Mouse (Mus musculus): ENCODE results near the gene Sbf2. TPM values are rescaled to one million over a fixed set of nuclear protein-coding genes. Genes with fewer than 3 reads are reported as not detected.
A peak's percentile ranks its signal among the peaks of the same experiment; 100 is the strongest.

Sbf2 gene
- polyA plus RNA-seq, 1 experiment from 2014 or later: 19.3 TPM

DNA sequence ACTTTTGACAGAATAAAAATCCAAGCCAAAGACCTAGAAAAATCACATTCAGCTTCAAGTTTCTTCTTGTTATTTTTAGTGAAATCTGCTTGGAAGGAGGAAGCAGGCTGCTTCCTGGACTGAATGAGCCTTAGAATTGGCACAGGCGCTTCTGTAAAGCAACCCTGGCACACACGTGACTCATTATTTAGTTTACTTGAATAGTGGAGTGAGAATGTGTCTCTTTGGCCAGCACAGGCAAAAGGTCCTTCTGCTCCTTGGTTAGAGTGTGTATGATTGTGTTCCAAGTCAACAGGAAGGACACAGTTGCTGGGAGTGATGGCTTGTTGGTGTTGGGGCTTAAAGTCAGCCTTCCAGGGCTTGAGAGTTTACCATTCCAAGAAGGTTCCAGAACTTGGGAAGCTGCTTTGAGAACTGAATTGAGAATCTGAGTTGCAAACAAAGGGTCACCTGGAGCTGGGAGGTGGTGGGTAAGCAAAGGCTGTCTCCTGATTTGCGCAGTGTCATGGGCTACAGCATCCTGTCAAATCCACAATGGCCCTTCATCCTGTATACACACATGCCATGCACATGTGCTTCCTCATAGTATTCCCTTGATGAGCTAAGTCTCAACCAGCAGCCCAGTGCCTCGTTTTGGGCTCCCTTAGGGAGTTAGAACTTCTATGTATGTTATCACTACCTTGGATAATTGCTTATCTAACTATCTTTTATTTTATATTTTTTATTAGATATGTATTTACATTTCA, 354.6 kb downstream of the Sbf2 start:
- Histone ChIP-seq H3K9ac (ENCODE audit: low read depth, low read length) (no peak overlapping the region), H3K36me3 (ENCODE audit: control insufficient read depth, insufficient read depth) (no peaks in the 10 kb centered on the region), H3K4me3 (ENCODE audit: low read depth, low read length) (no peak overlapping the region), H3K4me1 (replicated peaks; ENCODE audit: control insufficient read depth, insufficient read depth, low read length) (peaks cover 4% of the 10 kb centered on the region; the same call in 1 of the 2 replicates), H3K27ac (ENCODE audit: low read depth, low read length) (peak overlapping the region; percentile 15; the same call in 1 of the 2 replicates), H3K27me3 (replicated peaks; ENCODE audit: control insufficient read depth, insufficient read depth, low read length) (no peaks in the 10 kb centered on the region), H3K9me3 (ENCODE audit: control insufficient read depth) (no peaks in the 10 kb centered on the region), H3K4me2 (replicated peaks; ENCODE audit: low read depth) (no peak overlapping the region)
- ATAC-seq: no peak
- 66% methylated on average over 4 of the region's 4 CpGs for WGBS
- no peak for TF ChIP-seq CTCF (IDR thresholded peaks at IDR 0.05; ENCODE audit: low read depth)

DNA sequence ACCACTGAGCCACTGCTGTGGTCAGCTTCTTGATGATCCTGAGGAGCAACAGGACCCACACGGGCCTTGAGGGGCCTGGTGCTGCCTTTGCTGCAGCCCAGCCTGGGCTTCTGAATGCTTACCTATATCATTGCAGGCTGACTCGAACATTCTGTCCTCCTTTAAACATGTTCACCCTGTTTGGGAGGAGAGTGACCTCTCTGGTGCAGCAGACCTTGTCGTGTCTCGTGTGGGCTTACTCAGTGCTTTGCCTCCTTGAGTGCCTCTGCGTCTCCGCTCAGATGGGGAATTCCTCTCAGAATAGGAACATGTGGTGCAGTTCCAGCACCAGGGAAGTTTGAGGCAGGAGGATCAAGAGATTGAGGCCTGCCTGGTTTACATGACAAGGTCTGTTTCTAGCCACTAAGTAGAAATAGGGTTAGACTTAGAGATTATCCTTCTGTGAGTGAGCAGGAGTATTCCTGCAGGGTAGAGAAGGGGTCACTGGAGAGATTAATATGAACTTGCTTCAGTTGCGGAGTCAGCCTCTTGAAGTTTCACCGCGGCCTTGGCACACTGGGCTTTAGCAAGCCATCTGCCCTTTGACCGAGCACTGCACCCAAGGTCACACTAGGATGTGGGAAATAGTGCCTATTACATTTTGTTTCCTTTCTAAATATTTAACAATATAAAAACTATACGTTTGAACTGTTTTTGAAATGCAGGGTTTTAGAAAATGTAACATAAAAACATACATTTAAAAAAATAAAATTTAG, 356.3 kb downstream of the Sbf2 start:
- no peak for TF ChIP-seq CTCF (IDR thresholded peaks at IDR 0.05; ENCODE audit: low read depth)
- Histone ChIP-seq H3K9me3 (ENCODE audit: control insufficient read depth) (no peaks in the 10 kb centered on the region), H3K4me2 (replicated peaks; ENCODE audit: low read depth) (no peak overlapping the region), H3K4me1 (replicated peaks; ENCODE audit: control insufficient read depth, insufficient read depth, low read length) (peaks cover 8% of the 10 kb centered on the region), H3K9ac (ENCODE audit: low read depth, low read length) (no peak overlapping the region), H3K4me3 (ENCODE audit: low read depth, low read length) (no peak overlapping the region), H3K27ac (ENCODE audit: low read depth, low read length) (no peak overlapping the region), H3K36me3 (ENCODE audit: control insufficient read depth, insufficient read depth) (peaks cover 2% of the 10 kb centered on the region; the same call in 1 of the 2 replicates), H3K27me3 (replicated peaks; ENCODE audit: control insufficient read depth, insufficient read depth, low read length) (no peaks in the 10 kb centered on the region)
- 76% methylated on average over 11 of the region's 11 CpGs for WGBS
- no peak for ATAC-seq

Other genes with a start within 250 kb of the Sbf2 start
- gene Adm, start 12.7 kb upstream of the Sbf2 start, polyA plus RNA-seq (2015; fragmentation: Nextera tagmentation; extraction: Ambion mirVana): 3.2 and 3.3 TPM in 2 replicates
- 7.0 and 7.4 TPM in 2 replicates for gene Ampd3, start 153.3 kb upstream of the Sbf2 start, polyA plus RNA-seq (2015; fragmentation: Nextera tagmentation; extraction: Ambion mirVana)
- 31.0 and 33.5 TPM in 2 replicates for gene Rnf141, start 229.5 kb upstream of the Sbf2 start, polyA plus RNA-seq (2015; fragmentation: Nextera tagmentation; extraction: Ambion mirVana)
- gene Lyve1, start 248.3 kb upstream of the Sbf2 start, polyA plus RNA-seq (2015; fragmentation: Nextera tagmentation; extraction: Ambion mirVana): 26.9 and 29.9 TPM in 2 replicates